Mouse (Mus musculus) MEL (cell line): ENCODE measurements around the gene Grb10. TPM values are rescaled to one million over a fixed set of nuclear protein-coding genes. Genes with fewer than 3 reads are reported as not detected.
A peak's percentile ranks its signal among the peaks of the same experiment; 100 is the strongest.

ENCODE experiments used
- DNase-seq: peaks from one replicate; pipeline ENCODE4 v3.0.0; 2011; ENCODE audit warnings: low read depth, low spot score
- H3K27ac ChIP-seq: 2 replicates; pipeline ENCODE4 v1.5.1; 2012; ENCODE audit warnings: low read depth, mild to moderate bottlenecking, control low read depth, low read length, moderate library complexity; ENCODE audit not compliant: control insufficient read depth
- H3K27me3 ChIP-seq, 2 experiments: fragments of 150-350 bp in 1 of 2; sonication (generic) in 1 of 2; 2 replicates each; pipeline ENCODE4 v1.6.1; 2012; ENCODE audit warnings: low read length in 2 of 2, mild to moderate bottlenecking in 2 of 2, improper control_type of control experiment in 1 of 2, moderate library complexity in 1 of 2; ENCODE audit not compliant: insufficient read depth in 2 of 2, control insufficient read depth in 1 of 2
- H3K36me3 ChIP-seq, 2 experiments: 2 replicates each; pipeline ENCODE4 v1.6.1; 2012 to 2014; ENCODE audit warnings: low read length in 2 of 2, improper control_type of control experiment in 1 of 2, inconsistent platforms in 1 of 2, mild to moderate bottlenecking in 1 of 2; ENCODE audit not compliant: insufficient read depth in 2 of 2, control insufficient read depth in 1 of 2
- H3K4me1 ChIP-seq, 2 experiments: fragments of 150-350 bp in 1 of 2; sonication (generic) in 1 of 2; 2 replicates each; pipeline ENCODE4 v1.6.1; 2012; ENCODE audit warnings: low read length in 2 of 2, improper control_type of control experiment in 1 of 2, mild to moderate bottlenecking in 1 of 2; ENCODE audit not compliant: insufficient read depth in 2 of 2, control insufficient read depth in 1 of 2
- H3K4me3 ChIP-seq, 2 experiments: fragments of 150-350 bp in 1 of 2; sonication (generic) in 1 of 2; 2 replicates each; pipeline ENCODE4 v1.5.1; 2012; ENCODE audit warnings: low read depth in 2 of 2, low read length in 2 of 2, mild to moderate bottlenecking in 2 of 2, moderate library complexity in 2 of 2, control low read depth in 1 of 2, improper control_type of control experiment in 1 of 2; ENCODE audit not compliant: control insufficient read depth in 1 of 2, insufficient read depth in 1 of 2
- H3K79me2 ChIP-seq: 2 replicates; pipeline ENCODE4 v1.6.1; 2012; ENCODE audit warnings: mild to moderate bottlenecking, low read length, moderate library complexity; ENCODE audit not compliant: control insufficient read depth, poor library complexity, insufficient read depth
- H3K9ac ChIP-seq: 2 replicates; pipeline ENCODE4 v1.6.1; 2012; ENCODE audit warnings: low read depth, mild to moderate bottlenecking, control low read depth, low read length, moderate library complexity; ENCODE audit not compliant: control insufficient read depth, poor library complexity, severe bottlenecking
- H3K9me3 ChIP-seq: fragments of 150-350 bp; sonication (generic); replicated peaks from 2 replicates; pipeline ENCODE4 v1.6.1; 2012; ENCODE audit warnings: mild to moderate bottlenecking, low read length, improper control_type of control experiment, moderate library complexity; ENCODE audit not compliant: insufficient read depth
- CTCF ChIP-seq, 3 experiments: IDR thresholded peaks in 2 of 3; conservative IDR thresholded peaks in 1 of 3; 2 replicates each; pipeline ENCODE4 v1.5.1; 2011 to 2012; ENCODE audit warnings: low read length in 3 of 3, low read depth in 2 of 3, mild to moderate bottlenecking in 2 of 3, improper control_type of control experiment in 1 of 3, inconsistent platforms in 1 of 3, mixed read lengths in 1 of 3, moderate library complexity in 1 of 3; ENCODE audit not compliant: control insufficient read depth in 1 of 3, insufficient read depth in 1 of 3, poor library complexity in 1 of 3, severe bottlenecking in 1 of 3
- JUND ChIP-seq: IDR thresholded peaks from 2 replicates; pipeline ENCODE4 v1.6.1; 2011; ENCODE audit warnings: low read depth, mild to moderate bottlenecking, improper control_type of control experiment, low read length
- KAT2A ChIP-seq: conservative IDR thresholded peaks from 2 replicates; pipeline ENCODE4 v1.6.1; 2012; ENCODE audit warnings: low read depth, low read length, improper control_type of control experiment, inconsistent platforms
- NELFE ChIP-seq: IDR thresholded peaks from 2 replicates; pipeline ENCODE4 v1.6.1; 2011; ENCODE audit warnings: low read depth, low read length, improper control_type of control experiment
- NRF1 ChIP-seq: IDR thresholded peaks from 2 replicates; pipeline ENCODE4 v1.6.1; 2014; ENCODE audit warnings: low read depth, mild to moderate bottlenecking, inconsistent platforms, low read length, improper control_type of control experiment, moderate library complexity; ENCODE audit not compliant: poor library complexity, insufficient read depth, severe bottlenecking
- POLR2AphosphoS2 ChIP-seq: IDR thresholded peaks from 2 replicates; pipeline ENCODE4 v1.6.1; 2011; ENCODE audit warnings: low read length, improper control_type of control experiment
- RAD21 ChIP-seq: IDR thresholded peaks from 2 replicates; pipeline ENCODE4 v1.6.1; 2011; ENCODE audit warnings: mild to moderate bottlenecking, low read depth, low read length, improper control_type of control experiment
- RCOR1 ChIP-seq: IDR thresholded peaks from 2 replicates; pipeline ENCODE4 v1.6.1; 2012; ENCODE audit warnings: low read depth, mild to moderate bottlenecking, inconsistent platforms, low read length, improper control_type of control experiment
- SIN3A ChIP-seq: IDR thresholded peaks from 2 replicates; pipeline ENCODE4 v1.6.1; 2012; ENCODE audit warnings: low read length, improper control_type of control experiment, inconsistent platforms
- SMC3 ChIP-seq: IDR thresholded peaks from 2 replicates; pipeline ENCODE4 v1.6.1; 2011; ENCODE audit warnings: low read depth, low read length, improper control_type of control experiment
- TCF12 ChIP-seq: IDR thresholded peaks from 2 replicates; pipeline ENCODE4 v1.6.1; 2014; ENCODE audit warnings: low read depth, mild to moderate bottlenecking, inconsistent platforms, low read length, improper control_type of control experiment, moderate library complexity
- UBTF ChIP-seq: IDR thresholded peaks from 2 replicates; pipeline ENCODE4 v1.6.1; 2012; ENCODE audit warnings: low read depth, mild to moderate bottlenecking, inconsistent platforms, low read length, improper control_type of control experiment, moderate library complexity, borderline replicate concordance; ENCODE audit not compliant: insufficient read depth
- ZC3H11A ChIP-seq: IDR thresholded peaks from 2 replicates; pipeline ENCODE4 v1.6.1; 2012; ENCODE audit warnings: low read depth, mild to moderate bottlenecking, inconsistent platforms, low read length, improper control_type of control experiment
- polyA plus RNA-seq, 2 experiments: library from polyadenylated mRNA; stranded (reverse) in 1 of 2; unstranded in 1 of 2; fragments of >175 nt in 1 of 2; fragments of >200 nt in 1 of 2; gene quantifications; 2 replicates each; pipeline versions ENCODE4 v1.2.1 to v1.2.4; 2012; ENCODE audit warnings: low replicate concordance in 2 of 2, low read depth in 1 of 2; ENCODE audit not compliant: insufficient read length in 2 of 2, insufficient read depth in 1 of 2, missing spikeins in 1 of 2
- total RNA-seq: library from RNA; depleted of rRNA; stranded (reverse); fragments of 300-350 nt; gene quantifications from 2 replicates; pipeline ENCODE4 v1.2.3, GENCODE M21; 2012

The Grb10 gene
- total and polyA plus RNA-seq, 3 experiments = not detected

- H3K27ac ChIP-seq = no peak overlapping the region
Measured at GRCm38 (mm10) chr11:11987233-11987632, 51.2 kb downstream of the Grb10 start.

DNA sequence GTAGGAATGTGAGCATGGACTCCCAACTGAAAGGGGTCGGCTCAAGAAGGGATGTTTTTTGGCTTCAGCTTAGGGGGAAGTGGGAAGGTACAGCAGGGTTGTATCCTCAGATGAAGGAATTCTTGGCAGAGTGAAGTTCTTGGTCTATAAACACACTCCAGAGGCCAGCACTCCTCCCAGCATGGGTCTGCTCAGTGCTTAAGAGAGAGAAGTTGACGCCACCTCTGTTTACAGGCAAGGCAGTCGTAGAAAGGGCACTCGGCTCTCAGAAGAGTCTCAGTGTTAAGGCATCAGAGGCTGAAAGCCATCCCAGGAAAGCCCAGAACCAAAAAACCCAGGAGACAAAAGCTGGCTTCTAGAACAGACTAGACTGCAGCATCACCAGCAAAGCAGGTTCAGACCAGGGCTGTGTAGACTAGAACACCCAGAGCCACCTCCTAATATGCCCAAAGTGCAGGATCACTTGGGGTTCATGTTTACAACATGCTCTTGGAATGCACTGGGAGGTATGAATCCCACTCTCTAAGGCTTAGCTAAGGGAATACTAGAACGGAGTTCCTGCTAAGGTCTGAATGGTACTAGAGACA lies 59.8 kb downstream of the Grb10 start:
- Histone ChIP-seq H3K79me2 (no peaks in the 10 kb centered on the region), H3K4me3 (no peak overlapping the region), H3K27ac (no peak overlapping the region), H3K27me3 (peaks cover 5 to 10% of the 10 kb centered on the region in 2 experiments), H3K4me1 (no peaks in the 10 kb centered on the region), H3K9ac (no peak overlapping the region), H3K36me3 (peaks cover 0 to 3% of the 10 kb centered on the region in 2 experiments; a peak in 1 of 4 replicates), H3K9me3 (no peaks in the 10 kb centered on the region)
- DNase-seq = no peak
- no peak for TF ChIP-seq JUND
- TF ChIP-seq TCF12 = no peak
- TF ChIP-seq KAT2A = no peak
- TF ChIP-seq NRF1 = no peak
- TF ChIP-seq UBTF = no peak

More at GRCm38 (mm10) chr11:11987233-11987632, 51.2 kb downstream of the Grb10 start:
- no peak for TF ChIP-seq SIN3A
- no peak for TF ChIP-seq POLR2AphosphoS2
- Histone ChIP-seq H3K27me3 (peaks cover 5 to 6% of the 10 kb centered on the region in 2 experiments; a peak in 3 of 4 replicates), H3K9me3 (no peaks in the 10 kb centered on the region), H3K36me3 (no peaks in the 10 kb centered on the region), H3K4me1 (no peaks in the 10 kb centered on the region), H3K79me2 (no peaks in the 10 kb centered on the region), H3K9ac (no peak overlapping the region), H3K4me3 (no peak overlapping the region)
- DNase-seq = no peak

- H3K4me3 ChIP-seq = peak overlapping the region in 1 of 2 experiments; percentile 11; a peak in 1 of 4 replicates
- peak; percentile 78 for DNase-seq
- peak; percentile 94 for TF ChIP-seq RAD21
- peak; percentile 89 for TF ChIP-seq SMC3
- TF ChIP-seq NELFE = no peak
- TF ChIP-seq ZC3H11A = peak; percentile 82
- peak; percentile 24 to 91 (median 51); a peak in 5 of 6 replicates for TF ChIP-seq CTCF (IDR thresholded peaks at IDR 0.05 in 2 of 3, conservative IDR thresholded peaks at IDR 0.05 in 1 of 3; ENCODE audit: control insufficient read depth in 1 of 3, insufficient read depth in 1 of 3, low read depth in 2 of 3, low read length in 3 of 3, poor library complexity in 1 of 3, severe bottlenecking in 1 of 3)
- no peak for TF ChIP-seq RCOR1
- 0 out of 2 replicates have a peak, but pooled peaks have one; percentile 42 for TF ChIP-seq NRF1
- H3K9me3 ChIP-seq = no peaks in the 10 kb centered on the region
- H3K79me2 ChIP-seq = no peaks in the 10 kb centered on the region
- no peak overlapping the region for H3K27ac ChIP-seq
- H3K4me1 ChIP-seq = no peaks in the 10 kb centered on the region
- peaks cover 0 to 5% of the 10 kb centered on the region in 2 experiments; a peak in 1 of 4 replicates for H3K36me3 ChIP-seq
- H3K9ac ChIP-seq = no peak overlapping the region; the same call in 1 of the 2 replicates
- peaks cover 4 to 8% of the 10 kb centered on the region in 2 experiments; a peak in 3 of 4 replicates for H3K27me3 ChIP-seq
Measured at GRCm38 (mm10) chr11:11974591-11975255, 63.8 kb downstream of the Grb10 start.
